Mouse (Mus musculus): Measurements from ENCODE around the gene Med12l. TPM values are rescaled to one million over a fixed set of nuclear protein-coding genes. Genes with fewer than 3 reads are reported as not detected.

The Med12l gene
- polyA plus RNA-seq (2015; fragmentation: Nextera tagmentation; extraction: Ambion mirVana), result 1.3 and 3.0 TPM in 2 replicates

DNA sequence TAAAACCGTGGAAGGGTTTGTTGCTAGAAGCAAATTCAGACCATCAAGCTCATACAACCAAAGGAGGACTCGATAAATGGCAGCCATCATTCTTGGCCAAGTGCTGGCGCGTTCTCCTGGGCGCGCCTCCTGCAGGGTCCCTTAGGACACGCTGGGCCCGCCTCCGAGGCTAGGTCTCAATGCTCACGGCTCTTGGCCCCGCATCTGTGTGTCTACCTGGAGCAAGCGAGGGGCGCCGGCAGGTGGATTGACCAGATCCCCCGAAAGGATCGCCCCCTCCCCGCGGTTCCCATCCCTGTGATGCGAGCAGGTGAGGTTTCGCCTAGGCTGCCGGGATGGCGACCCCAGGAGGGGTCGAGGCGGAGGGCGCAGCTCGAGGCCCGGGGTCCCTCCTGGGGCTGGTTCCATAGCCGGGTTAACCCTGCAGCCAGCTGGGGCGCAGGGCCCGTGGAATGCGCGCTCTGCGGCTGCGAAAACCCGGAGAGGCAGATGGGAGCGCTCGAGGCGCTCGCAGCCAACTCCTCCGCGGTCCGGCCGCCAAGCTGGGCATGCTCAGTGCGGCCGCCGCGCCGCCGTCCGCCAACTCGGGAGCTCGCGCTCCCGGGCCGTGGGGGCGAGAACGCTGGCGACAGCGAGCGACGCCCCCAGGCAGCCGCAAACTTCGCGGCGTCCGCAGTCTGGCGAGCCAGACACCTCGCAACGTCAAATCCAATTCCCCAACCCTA, at the start of gene Med12l:
Gene Med12l, plus strand, starts transcription at position 555 of the 725 bp plus-strand sequence.

DNA sequence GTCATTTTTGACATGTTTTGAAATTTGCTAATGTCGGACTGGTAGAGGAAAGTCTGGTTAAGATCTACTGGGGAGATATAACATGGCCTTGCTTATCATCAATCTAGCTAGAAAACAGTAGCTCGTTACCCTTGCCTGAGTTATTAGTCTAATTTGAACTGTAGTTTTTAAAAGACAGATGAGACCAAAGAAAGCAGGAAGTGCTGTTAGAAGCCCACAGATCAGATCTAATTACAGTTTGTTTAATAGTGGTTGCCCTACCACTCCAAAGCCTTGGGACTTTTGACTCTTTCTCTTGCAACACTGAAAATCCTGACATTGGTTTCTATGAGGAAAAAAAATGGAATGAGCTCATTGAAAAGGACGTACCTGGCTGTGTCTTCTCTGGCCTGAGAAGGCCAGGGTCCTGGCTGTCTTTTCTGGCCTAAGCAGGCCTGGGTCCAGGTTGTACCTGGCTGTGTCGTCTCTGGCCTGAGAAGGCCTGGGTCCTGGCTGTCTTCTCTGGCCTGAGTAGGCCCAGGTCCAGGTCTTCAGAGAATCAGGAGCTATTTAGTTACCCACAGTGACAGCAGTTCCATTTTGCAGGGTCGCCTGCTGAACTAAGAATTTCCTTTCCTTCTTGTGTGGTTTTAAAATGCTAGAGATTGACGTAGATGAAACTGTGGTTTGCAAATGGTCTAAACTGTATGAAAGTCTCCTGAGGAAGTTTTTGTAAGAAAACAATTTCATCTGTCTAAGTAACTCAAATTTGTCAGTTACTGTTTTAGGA, 95.8 kb downstream of the Med12l start, which contains the start of gene Gpr171:
Gene Gpr171, minus strand, starts transcription at position 604 of the 769 bp plus-strand sequence.

DNA sequence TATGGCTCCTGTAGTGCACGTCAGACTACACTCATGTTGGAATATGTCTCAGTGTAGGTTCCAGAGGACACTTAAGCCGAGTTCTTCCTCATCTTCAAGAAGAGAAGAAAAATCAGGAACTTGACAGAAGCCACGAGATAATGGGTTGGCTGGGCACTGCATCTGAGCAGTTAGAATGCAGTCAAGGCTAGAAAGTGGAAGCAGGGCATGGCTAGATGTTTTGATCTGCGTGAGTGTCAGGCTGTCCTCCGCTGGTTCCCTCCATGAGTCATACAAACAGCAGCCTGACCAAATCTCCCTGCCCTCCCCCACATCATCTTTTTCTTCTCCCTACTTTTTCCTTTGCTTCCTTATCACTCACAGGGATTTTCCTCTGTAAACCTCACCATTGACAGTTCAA, 147.8 kb downstream of the Med12l start, which contains the start of gene P2ry14:
Gene P2ry14, minus strand, starts transcription at position 195 of the 400 bp plus-strand sequence.

DNA sequence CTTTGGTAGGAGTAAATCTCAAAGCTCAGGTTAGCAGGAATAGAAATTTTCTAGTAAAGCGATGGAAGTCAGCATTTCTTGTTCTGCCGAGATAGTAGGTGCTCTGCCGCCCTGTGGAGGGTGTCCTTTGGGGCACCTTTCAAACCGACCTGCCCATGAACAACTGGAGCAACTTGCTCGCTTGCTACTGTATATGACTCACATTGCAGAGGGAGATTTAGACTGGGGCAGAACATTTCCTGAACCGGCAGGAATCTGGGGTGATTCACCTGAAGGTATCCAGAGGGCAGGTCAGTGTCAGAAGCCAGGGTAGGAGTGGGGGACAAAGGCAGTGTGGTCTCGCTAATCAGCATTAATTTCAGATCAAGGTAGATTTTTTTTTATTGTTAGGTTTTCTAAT, 189.3 kb downstream of the Med12l start, which contains the start of gene Gpr87:
Gene Gpr87, minus strand, starts transcription at position 167 of the 400 bp plus-strand sequence.

DNA sequence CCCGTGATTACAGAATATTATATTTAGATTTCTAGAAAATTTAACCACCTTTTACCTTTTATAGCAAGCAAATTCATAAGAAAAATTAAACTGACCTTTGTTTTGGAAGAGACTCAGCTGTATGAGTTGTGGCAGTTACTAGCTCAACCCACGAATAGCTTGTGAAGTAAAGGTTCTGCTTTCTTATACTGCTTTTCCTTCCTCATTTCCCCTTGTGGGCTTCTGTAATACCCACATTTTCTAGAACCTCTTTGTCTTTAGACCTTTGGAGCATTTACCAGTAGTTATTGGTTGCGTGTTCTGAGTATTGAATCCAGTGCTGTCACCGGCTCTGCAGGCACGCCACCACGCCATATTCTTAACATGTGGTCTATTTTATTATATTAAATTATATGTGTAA, 205.1 kb downstream of the Med12l start, which contains the start of gene P2ry13:
Gene P2ry13, minus strand, starts transcription at position 156 of the 400 bp plus-strand sequence.

DNA sequence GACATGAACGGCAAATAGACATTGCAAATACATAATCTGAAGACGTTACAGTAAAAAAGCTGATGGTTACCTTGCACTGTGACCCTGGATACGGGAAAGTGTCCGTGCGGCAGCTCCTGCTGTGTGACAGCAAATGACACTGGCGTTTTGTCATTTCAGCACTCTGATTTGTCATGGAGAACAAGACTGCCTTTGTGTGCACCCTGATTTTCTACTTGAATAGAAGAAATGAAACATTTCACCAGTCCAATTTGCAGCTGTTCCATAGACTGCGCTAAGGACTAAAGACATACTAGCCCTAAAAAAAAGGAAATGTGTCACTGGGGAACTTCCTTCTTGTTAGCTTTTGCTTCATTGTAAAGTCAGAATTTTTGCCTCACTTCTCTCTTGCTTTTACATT, 257.1 kb downstream of the Med12l start, which contains the start of gene P2ry12:
Gene P2ry12, minus strand, starts transcription at position 168 of the 400 bp plus-strand sequence.

DNA sequence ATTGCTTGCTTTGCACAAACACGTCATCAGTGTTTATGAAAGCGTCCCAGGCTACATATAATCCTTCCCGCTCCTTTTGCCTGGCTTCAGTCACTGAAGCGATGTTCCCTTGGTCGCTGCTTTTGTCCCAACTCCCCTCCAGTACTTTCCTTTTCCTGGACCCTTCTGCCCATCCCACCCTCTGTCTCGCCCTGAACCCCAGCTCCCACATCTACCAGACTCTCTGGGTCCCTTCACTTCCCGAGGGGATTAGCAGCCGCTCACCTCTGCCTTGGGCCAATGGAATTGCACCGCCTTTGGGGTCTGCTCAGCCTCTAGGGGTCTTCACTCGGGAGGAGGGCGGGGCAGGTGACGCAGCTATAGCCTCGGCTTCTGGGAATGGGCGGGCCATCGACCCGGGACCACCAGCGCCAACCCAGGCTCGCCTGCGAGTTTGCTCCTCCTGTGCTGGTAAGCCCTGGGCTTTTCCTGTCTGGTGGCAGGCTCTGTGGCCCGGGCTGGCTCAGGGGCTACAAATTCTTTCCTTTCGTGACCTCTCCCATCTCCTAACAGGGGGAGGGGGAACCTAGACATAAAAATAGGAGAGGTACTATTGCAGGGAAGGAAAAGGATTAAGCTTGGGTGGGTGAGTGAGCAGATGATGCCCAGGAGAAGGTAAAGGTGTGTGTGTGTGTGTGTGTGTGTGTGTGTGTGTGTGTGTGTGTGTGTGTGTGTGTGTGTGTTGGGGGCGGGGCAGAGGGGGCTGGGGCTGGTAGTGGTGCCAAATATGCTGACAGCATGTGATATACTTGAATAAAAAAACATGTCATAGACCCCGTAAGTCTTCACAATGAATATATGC, 338.7 kb downstream of the Med12l start, which contains the start of gene Igsf10:
Gene Igsf10, minus strand, starts transcription at position 330 of the 841 bp plus-strand sequence.

Other genes starting within 250 kb of the Med12l start
- gene Mindy4b-ps, start 183.5 kb upstream of the Med12l start, polyA plus RNA-seq (2015; fragmentation: Nextera tagmentation; extraction: Ambion mirVana), result not detected in 2 replicates
- gene Clrn1, start 120.5 kb upstream of the Med12l start, polyA plus RNA-seq (2015; fragmentation: Nextera tagmentation; extraction: Ambion mirVana), result 0.11 TPM in 1 of 2 replicates, not detected in the other
- 0.24 and 0.92 TPM in 2 replicates for gene Gpr171, start 96.0 kb downstream of the Med12l start, polyA plus RNA-seq (2015; fragmentation: Nextera tagmentation; extraction: Ambion mirVana)
- gene P2ry14, start 147.8 kb downstream of the Med12l start, polyA plus RNA-seq (2015; fragmentation: Nextera tagmentation; extraction: Ambion mirVana), result 5.2 and 10.4 TPM in 2 replicates
- 0.17 TPM in 1 of 2 replicates, not detected in the other for gene Gpr87, start 189.3 kb downstream of the Med12l start, polyA plus RNA-seq (2015; fragmentation: Nextera tagmentation; extraction: Ambion mirVana)
- gene P2ry13, start 205.1 kb downstream of the Med12l start, polyA plus RNA-seq (2015; fragmentation: Nextera tagmentation; extraction: Ambion mirVana), result 1.4 and 2.4 TPM in 2 replicates

Measured in adrenal gland, postnatal 0 days (tissue).